In the genomic region with DNA sequence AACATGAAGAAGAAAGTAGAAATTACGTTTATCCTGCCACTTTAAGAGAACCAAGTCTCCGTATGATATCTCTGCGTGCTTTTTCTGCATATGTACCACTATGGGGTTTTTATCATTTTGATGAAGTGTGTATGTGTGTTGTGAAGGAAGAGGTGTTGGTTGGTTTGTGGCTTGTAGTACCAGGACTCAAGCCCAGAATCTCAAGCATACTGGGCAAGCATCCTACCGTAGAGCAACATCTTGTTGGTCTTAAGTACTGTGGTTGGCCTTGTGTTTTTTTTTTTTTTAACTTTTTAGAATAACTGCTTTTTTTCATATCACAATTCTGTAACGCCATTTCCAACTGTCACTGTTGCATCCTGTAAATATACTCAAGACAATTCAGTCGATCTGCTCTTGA, we compare ENCODE assay signal across 35 mouse cellular contexts.
"Had no signal": no experiment of that assay in that cellular context is flagged by ENCODE, and none has a peak within 500 bp of the region (broad histone marks: within the 10 kb centered on the region; RNA-seq: fewer than 3 reads in every experiment).

No protein-coding gene starts in this region.

- H3K4me3 ChIP-seq: heart, embryonic 12.5 days; heart, embryonic 13.5 days; heart, embryonic 15.5 days; hindbrain, embryonic 10.5 days; hindbrain, embryonic 12.5 days; hindbrain, embryonic 13.5 days; hindbrain, embryonic 15.5 days; intestine, embryonic 15.5 days; kidney, embryonic 15.5 days; layer of hippocampus, adult 2 months; left cerebral cortex, adult 2 months had no signal

- H3K9me3 ChIP-seq: heart, embryonic 12.5 days; heart, embryonic 13.5 days; heart, embryonic 15.5 days; hindbrain, embryonic 10.5 days; hindbrain, embryonic 12.5 days; hindbrain, embryonic 13.5 days; hindbrain, embryonic 15.5 days; intestine, embryonic 15.5 days; kidney, embryonic 15.5 days had no signal

- H3K4me2 ChIP-seq: heart, embryonic 11.5 days; heart, embryonic 12.5 days; heart, embryonic 13.5 days; heart, embryonic 15.5 days; hindbrain, embryonic 12.5 days; hindbrain, embryonic 13.5 days; hindbrain, embryonic 14.5 days; hindbrain, embryonic 15.5 days; intestine, embryonic 15.5 days; kidney, embryonic 15.5 days had no signal

- H3K27ac ChIP-seq: heart, embryonic 13.5 days; heart, embryonic 15.5 days; hindbrain, embryonic 12.5 days; hindbrain, embryonic 13.5 days; hindbrain, embryonic 14.5 days; hindbrain, embryonic 15.5 days; hindbrain, postnatal 0 days; intestine, embryonic 15.5 days; kidney, embryonic 15.5 days; kidney, postnatal 0 days; layer of hippocampus, adult 2 months; left cerebral cortex, adult 2 months had no signal

- H3K36me3 ChIP-seq: heart, embryonic 12.5 days; heart, embryonic 13.5 days; heart, embryonic 15.5 days; hindbrain, embryonic 10.5 days; hindbrain, embryonic 12.5 days; hindbrain, embryonic 13.5 days; hindbrain, embryonic 15.5 days; intestine, embryonic 15.5 days; kidney, embryonic 15.5 days had no signal

- H3K9ac ChIP-seq: heart, embryonic 12.5 days; heart, embryonic 13.5 days; heart, embryonic 15.5 days; hindbrain, embryonic 12.5 days; hindbrain, embryonic 13.5 days; hindbrain, embryonic 14.5 days; hindbrain, embryonic 15.5 days; intestine, embryonic 15.5 days; kidney, embryonic 15.5 days had no signal

- H3K4me1 ChIP-seq: heart, embryonic 15.5 days; intestine, embryonic 15.5 days had no signal

- DNase-seq: heart, postnatal 10 days; heart, postnatal 14 days; heart, postnatal 36 days; heart, postnatal 4 days; kidney, adult 11 months; kidney, adult 18-20 months; kidney, adult 2 months; kidney, adult 8-10 months; kidney, adult 9 months; kidney, postnatal 10 days; kidney, postnatal 14 days; kidney, postnatal 25 days; kidney, postnatal 36 days; kidney, postnatal 4 days; layer of hippocampus, adult 9-11 months; layer of hippocampus, postnatal 36 days had no signal

- ATAC-seq: hindbrain, embryonic 16.5 days; hindbrain, postnatal 0 days; inflammation-experienced regulatory T-cells, adult 6 months; intestine, embryonic 15.5 days; intestine, embryonic 16.5 days; intestine, postnatal 0 days had no signal

- H3K27me3 ChIP-seq: heart, embryonic 13.5 days; heart, embryonic 15.5 days; hindbrain, embryonic 12.5 days; hindbrain, embryonic 13.5 days; hindbrain, embryonic 15.5 days; intestine, embryonic 15.5 days; kidney, embryonic 15.5 days had no signal
